Mouse (Mus musculus): ENCODE data around the gene Dscaml1. TPM values are rescaled to one million over a fixed set of nuclear protein-coding genes. Genes with fewer than 3 reads are reported as not detected.

The Dscaml1 gene
- total and polyA plus RNA-seq, 3 experiments = 0.55 to 2.9 (median 1.3) TPM

GRCm38 (mm10) chr9:45570346-45570745 lies 143.9 kb downstream of the Dscaml1 start:
- DNase-seq = no peak

GRCm38 (mm10) chr9:45572787-45573492 lies 146.5 kb downstream of the Dscaml1 start:
- no peak for DNase-seq

- DNase-seq = no peak
These were observed 147.0 kb downstream of the Dscaml1 start for GRCm38 (mm10) chr9:45573493-45573815.

- DNase-seq = no peak
These were observed 147.6 kb downstream of the Dscaml1 start for GRCm38 (mm10) chr9:45574021-45574420.

- no peak for DNase-seq
These were observed 153.8 kb downstream of the Dscaml1 start for GRCm38 (mm10) chr9:45580069-45580795.

DNA sequence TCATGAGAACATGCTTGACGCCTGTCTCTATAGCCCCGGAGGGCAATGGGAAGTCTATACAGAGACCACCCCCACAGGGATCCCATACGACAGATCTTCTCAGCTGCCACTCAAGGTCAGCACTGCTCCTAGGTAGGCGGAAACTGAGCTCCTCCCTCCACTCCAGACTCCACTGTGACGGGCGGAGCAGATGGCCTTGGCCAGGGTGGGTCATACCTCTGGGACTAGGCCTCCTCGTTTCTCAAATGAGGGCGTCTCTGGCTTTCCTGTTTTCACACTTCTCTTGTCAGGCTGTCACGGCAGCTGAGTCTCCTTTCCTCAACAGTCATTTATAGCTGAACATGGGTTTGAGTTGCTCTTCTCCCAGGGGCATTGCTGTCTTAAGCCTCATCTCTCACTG lies 160.0 kb downstream of the Dscaml1 start:
- DNase-seq = no peak

- no peak for DNase-seq
These were observed 161.3 kb downstream of the Dscaml1 start for GRCm38 (mm10) chr9:45587704-45588103.

GRCm38 (mm10) chr9:45589867-45590266 lies 163.4 kb downstream of the Dscaml1 start:
- peak; percentile 26 for DNase-seq

DNA sequence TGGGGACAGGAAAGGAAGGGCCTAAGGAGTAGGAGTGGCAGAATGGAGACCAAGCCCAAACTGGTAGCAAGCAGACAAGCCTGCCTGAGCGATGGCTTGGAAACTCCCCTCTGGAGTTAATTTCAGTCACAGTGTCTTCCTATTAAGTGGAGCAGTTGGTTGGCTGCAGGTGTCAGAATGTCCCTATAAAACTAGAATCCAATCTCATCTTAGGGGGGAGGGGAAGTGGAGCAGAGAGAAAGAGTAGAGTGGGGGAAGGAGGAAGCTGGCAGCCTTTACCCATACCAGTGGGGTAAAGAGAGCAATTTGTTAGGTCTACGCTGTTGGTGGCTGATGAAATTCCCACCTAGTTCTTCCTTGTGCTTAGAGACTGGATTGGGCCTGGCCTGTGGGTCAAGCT lies 164.6 kb downstream of the Dscaml1 start:
- no peak for DNase-seq

DNA sequence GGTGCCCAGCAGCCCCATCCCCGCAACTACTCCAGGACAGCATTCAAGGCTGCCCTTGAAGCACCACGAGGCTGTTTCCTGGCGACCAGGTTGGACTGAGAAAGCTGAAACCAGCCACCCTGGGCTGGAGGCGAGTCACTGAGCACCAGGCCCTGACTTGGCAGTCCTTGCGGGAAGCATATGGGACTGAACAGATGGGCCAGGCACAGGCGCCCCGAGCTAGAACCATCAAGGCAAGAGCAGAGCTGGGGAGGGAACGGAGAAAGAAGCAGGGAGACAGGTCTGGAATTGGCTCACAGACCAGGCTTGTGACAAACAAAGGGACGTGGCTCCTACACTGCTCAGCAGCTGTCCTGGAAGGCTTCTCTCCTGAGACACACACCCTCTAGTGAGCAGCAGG lies 165.9 kb downstream of the Dscaml1 start:
- peak; percentile 14 for DNase-seq

GRCm38 (mm10) chr9:45598117-45598516 lies 171.7 kb downstream of the Dscaml1 start:
- DNase-seq = no peak

DNA sequence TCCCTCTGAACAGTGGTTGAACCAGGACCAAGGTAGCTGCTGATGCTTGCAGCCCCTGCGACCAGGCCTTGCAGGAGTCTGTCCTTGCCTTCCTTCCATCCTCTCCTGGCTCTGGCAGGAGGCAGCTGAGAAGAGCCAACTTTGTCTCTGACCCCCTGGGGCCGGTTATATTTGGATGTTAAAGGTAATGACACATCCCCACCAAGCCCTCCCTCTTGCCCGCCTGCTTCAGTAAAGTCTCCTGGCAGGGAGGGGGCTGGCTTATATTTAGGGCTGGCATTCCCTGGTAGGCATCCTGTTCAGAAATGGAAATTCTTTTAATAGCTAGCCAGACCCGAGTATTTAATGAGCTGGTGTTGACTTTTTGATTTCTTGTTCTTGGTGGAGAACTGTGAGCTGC lies 172.9 kb downstream of the Dscaml1 start:
- no peak for DNase-seq

DNA sequence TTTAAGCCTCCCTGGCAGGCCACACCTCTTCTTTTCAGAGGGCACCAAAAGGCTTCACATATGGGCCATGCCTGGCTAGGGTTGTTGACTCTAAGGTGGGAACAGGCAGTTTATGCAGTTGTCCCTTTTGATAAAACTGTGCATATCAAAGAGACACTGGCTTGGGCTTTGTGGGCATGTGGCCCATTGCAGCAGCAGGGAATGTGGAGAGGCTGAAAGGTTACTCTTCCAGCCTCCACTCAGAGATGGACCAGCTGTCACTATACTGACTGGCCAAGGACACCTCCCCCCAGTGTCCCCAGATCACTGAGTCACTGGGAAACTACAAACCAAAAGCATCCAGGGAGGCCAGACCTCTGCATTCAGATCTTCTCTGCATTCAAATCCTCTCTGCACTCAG lies 180.9 kb downstream of the Dscaml1 start:
- DNase-seq = peak; percentile 6

GRCm38 (mm10) chr9:45608097-45609031 lies 181.9 kb downstream of the Dscaml1 start:
- no peak for DNase-seq

DNA sequence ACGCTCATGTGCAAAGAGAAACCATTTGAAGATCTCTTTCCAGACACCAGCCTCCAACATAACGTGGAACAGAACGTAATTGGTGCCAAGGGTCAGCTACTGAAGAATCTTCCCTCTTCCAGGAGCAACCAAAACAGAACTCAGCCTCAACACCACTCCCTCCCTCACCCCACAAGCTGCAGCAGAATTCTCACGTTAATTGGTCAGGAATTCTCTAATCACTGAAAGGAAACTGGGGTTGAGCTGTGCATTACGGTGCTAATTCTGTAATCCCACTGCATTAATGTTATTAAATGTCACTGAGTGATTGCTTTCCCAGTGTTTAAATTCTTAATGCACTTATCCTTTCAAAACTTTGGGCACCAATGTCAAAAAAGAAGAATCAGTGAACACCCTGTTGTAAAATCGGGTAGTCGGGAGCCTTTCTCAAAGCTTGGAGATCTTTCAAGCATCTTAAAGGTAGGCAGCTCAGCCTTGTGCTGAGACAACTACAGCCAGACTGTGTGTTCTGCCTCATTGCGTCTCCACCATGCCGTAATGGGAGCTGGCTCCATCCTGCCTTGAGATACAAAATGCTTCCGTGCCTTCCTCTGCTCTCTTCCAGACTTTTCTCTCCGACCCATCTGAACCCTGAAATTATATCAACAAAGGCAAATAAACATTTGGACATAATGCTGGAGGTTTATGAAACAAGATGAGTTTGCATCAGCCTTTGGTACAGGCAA lies 184.1 kb downstream of the Dscaml1 start:
- DNase-seq = no peak

DNA sequence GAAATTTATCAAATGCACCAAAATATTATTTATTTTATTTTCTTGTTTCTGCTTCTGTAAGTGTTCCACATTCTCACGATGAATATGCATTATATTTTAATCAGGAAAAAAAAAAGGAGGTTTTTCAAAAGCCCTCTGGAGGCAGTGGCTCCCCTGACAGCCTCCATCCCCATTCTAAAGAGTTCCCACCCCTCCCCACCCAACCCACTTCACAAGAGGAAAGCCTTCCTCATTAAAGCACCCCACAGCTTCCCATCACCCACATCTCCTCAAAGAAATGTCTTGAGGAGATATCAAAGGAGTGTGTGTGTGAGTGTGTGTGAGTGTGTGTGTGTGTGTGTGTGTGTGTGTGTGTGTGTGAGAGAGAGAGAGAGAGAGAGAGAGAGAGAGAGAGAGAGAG lies 188.2 kb downstream of the Dscaml1 start:
- DNase-seq = no peak

- no peak for DNase-seq
These were observed 191.5 kb downstream of the Dscaml1 start for GRCm38 (mm10) chr9:45617889-45618288.

DNA sequence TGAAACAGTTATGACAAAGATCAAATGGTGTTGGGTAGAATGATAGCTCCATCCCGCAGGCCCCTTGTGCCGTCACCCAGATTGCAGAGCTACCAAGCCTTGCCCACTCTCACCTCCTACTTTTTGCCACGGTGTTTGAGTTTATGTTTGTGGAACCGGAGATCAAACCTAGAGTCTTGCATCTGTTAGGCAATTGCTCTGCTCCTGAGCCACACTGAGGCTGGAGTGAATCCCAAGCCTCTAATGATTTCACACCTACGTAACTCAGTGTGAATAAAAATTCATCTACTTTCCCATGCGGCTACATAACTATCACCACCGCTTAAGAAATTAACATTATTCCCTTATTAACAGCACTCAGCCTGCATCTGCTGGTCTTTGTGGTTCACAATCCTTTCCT lies 192.0 kb downstream of the Dscaml1 start:
- DNase-seq = no peak

DNA sequence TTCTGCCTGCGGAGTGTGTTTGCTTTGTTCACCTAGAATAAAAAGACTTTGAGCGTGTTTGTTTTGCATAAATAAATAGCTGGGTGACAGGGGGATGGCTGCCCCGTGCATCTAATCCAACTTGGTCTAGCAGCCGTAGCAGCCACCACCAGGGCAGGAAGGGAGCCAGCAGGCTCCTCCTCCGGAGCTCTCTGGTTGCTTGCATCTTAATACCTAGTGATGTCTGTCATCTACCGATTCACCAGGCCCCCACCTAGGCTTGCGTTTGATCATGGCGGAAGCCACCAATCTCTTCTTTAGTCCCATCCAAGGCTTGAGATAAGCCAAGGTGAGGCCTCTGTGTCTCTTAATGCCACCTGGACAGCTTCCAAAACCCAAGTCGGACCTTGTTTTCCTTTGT lies 193.6 kb downstream of the Dscaml1 start:
- DNase-seq = no peak

DNA sequence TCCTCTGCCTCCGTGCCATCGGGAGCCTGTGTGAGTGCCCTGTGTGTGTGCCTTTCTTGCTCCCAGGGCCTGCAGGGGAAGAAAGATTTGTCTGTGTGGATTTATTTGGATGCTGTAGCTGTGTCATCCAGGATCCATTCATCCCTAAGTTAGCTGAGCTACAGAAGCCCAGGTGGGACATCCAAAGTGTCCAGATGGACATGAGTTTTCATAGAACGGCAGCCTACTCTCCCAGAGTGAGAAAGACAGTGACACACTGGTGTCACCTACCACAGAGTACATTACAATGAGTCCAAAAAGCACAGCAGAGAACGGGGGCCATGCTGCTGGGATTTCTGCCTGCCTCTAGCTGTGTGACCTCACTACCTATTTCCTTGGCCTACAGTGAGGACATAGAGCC lies 194.5 kb downstream of the Dscaml1 start:
- DNase-seq = no peak

DNA sequence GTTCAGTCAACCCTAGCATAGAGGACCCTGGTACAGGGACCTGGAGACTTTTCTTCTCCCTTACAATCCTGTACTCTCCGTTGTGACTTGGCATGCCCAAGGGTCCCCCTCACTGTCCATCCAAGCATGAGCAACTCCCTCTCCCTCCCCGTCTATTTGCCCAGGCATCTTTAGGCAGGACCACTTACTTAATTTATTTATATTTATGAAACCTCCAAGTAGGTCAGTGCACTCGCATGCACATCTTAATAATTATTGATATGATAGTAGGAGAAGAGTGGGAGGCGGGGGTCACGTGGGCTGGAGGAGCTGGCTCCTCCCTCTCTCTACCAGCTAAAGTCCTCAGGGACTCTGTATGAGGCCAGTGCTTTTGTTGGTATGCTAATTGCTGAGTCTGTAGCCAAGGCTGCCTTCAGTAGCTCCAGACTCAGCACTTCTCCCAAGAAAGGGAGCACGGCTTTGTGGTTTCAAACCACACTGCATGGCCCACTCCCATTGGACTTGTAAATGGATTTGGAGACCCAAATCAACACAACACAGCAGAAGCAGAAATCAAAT lies 199.5 kb downstream of the Dscaml1 start:
- DNase-seq = no peak

DNA sequence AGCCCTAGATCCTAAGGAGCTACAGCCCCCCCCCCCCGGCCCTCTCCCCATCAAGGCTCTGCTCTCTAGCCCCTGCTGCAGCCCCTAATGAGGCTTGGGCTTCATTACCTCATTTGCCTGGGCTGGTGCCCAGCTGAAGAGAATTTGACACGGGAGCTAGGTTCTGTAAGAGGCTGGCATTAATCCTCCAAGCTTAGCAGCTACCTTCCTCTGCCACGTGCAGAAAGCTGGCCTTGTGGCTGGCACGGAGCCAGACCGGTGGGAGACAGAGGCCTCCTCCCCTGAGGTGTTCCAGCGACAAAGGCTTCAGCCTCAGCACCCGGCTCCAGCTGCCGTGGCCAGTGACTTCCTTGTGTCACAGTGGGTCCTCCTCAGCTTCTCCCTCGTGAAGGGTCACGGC lies 206.1 kb downstream of the Dscaml1 start:
- DNase-seq = peak; percentile 14
